Mouse (Mus musculus) CH12.LX (cell line): ENCODE results near the gene Sppl2a. TPM values are rescaled to one million over a fixed set of nuclear protein-coding genes. Genes with fewer than 3 reads are reported as not detected.

Source experiments
- DNase-seq: peaks from one replicate; pipeline ENCODE4 v3.0.0-alpha.2; 2013; ENCODE audit errors: extremely low read depth
- H3K27ac ChIP-seq: 2 replicates; pipeline ENCODE4 v1.5.1; 2012; ENCODE audit warnings: low read depth, mild to moderate bottlenecking, control low read depth, moderate library complexity; ENCODE audit not compliant: insufficient read depth
- H3K27me3 ChIP-seq: replicated peaks from 2 replicates; pipeline ENCODE3; 2012; ENCODE audit warnings: inconsistent platforms
- H3K36me3 ChIP-seq, 2 experiments: replicated peaks in 1 of 2; 2 replicates each; pipeline versions ENCODE3 to v1.6.1; 2012; ENCODE audit warnings: inconsistent platforms in 1 of 2, low read length in 1 of 2, mild to moderate bottlenecking in 1 of 2, mixed read lengths in 1 of 2, moderate library complexity in 1 of 2; ENCODE audit not compliant: control insufficient read depth in 1 of 2, insufficient read depth in 1 of 2
- H3K4me1 ChIP-seq, 2 experiments: 2 replicates each; pipeline ENCODE4 v1.6.1; 2012; ENCODE audit warnings: inconsistent platforms in 1 of 2, moderate library complexity in 1 of 2; ENCODE audit not compliant: insufficient read depth in 2 of 2, control insufficient read depth in 1 of 2
- H3K4me2 ChIP-seq: 2 replicates; pipeline ENCODE4 v1.6.1; 2012; ENCODE audit warnings: low read depth, mild to moderate bottlenecking, control low read depth; ENCODE audit not compliant: poor library complexity, insufficient read depth, severe bottlenecking
- H3K4me3 ChIP-seq, 3 experiments: fragments of 150-350 bp in 1 of 3; sonication (generic) in 1 of 3; replicated peaks in 1 of 3; 2 replicates each; pipeline versions ENCODE3 to v1.5.1; 2011 to 2012; ENCODE audit warnings: low read depth in 2 of 3, low read length in 2 of 3, mild to moderate bottlenecking in 2 of 3, moderate library complexity in 2 of 3, control low read depth in 1 of 3, improper control_type of control experiment in 1 of 3, inconsistent platforms in 1 of 3, mixed read lengths in 1 of 3; ENCODE audit not compliant: poor library complexity in 1 of 3
- H3K79me2 ChIP-seq: replicated peaks from 2 replicates; pipeline ENCODE4 v1.6.1; 2012; ENCODE audit warnings: mild to moderate bottlenecking, moderate library complexity; ENCODE audit not compliant: control insufficient read depth, poor library complexity, insufficient read depth, severe bottlenecking; ENCODE audit errors: extremely low read depth
- H3K9ac ChIP-seq: 2 replicates; pipeline ENCODE4 v1.6.1; 2012; ENCODE audit warnings: low read depth, mild to moderate bottlenecking, control low read depth, moderate library complexity; ENCODE audit not compliant: insufficient read depth
- H3K9me3 ChIP-seq: replicated peaks from 2 replicates; pipeline ENCODE3; 2012; ENCODE audit warnings: low read length, inconsistent platforms, mixed read lengths
- CHD1 ChIP-seq: IDR thresholded peaks from 2 replicates; pipeline ENCODE4 v1.6.1; 2012; ENCODE audit warnings: low read depth, low read length, improper control_type of control experiment, inconsistent platforms
- CHD2 ChIP-seq: IDR thresholded peaks from 2 replicates; pipeline ENCODE4 v1.6.1; 2011; ENCODE audit warnings: low read length, improper control_type of control experiment
- CTCF ChIP-seq, 2 experiments: IDR thresholded peaks in 1 of 2; conservative IDR thresholded peaks in 1 of 2; 2 replicates each; pipeline ENCODE4 v1.5.1; 2011 to 2012; ENCODE audit warnings: low read depth in 2 of 2, low read length in 2 of 2, improper control_type of control experiment in 1 of 2, inconsistent platforms in 1 of 2, mild to moderate bottlenecking in 1 of 2, moderate library complexity in 1 of 2
- E2F4 ChIP-seq: IDR thresholded peaks from 2 replicates; pipeline ENCODE4 v1.6.1; 2011; ENCODE audit warnings: low read depth, low read length, improper control_type of control experiment; ENCODE audit not compliant: insufficient replicate concordance
- ELF1 ChIP-seq: IDR thresholded peaks from 2 replicates; pipeline ENCODE4 v1.6.1; 2014; ENCODE audit warnings: low read depth, mild to moderate bottlenecking, inconsistent platforms, low read length, improper control_type of control experiment
- HCFC1 ChIP-seq: IDR thresholded peaks from 2 replicates; pipeline ENCODE4 v1.6.1; 2012; ENCODE audit warnings: low read depth, mild to moderate bottlenecking, inconsistent platforms, low read length, improper control_type of control experiment
- IRF4 ChIP-seq: IDR thresholded peaks from 2 replicates; pipeline ENCODE4 v1.6.1; 2014; ENCODE audit warnings: low read depth, mild to moderate bottlenecking, inconsistent platforms, low read length, improper control_type of control experiment
- JUN ChIP-seq: IDR thresholded peaks from 2 replicates; pipeline ENCODE4 v1.6.1; 2011; ENCODE audit warnings: low read depth, mild to moderate bottlenecking, low read length, improper control_type of control experiment, moderate library complexity; ENCODE audit not compliant: insufficient read depth
- MAFK ChIP-seq: IDR thresholded peaks from 2 replicates; pipeline ENCODE4 v1.6.1; 2011; ENCODE audit warnings: low read length, improper control_type of control experiment; ENCODE audit not compliant: insufficient replicate concordance
- MAX ChIP-seq: IDR thresholded peaks from 2 replicates; pipeline ENCODE4 v1.6.1; 2011; ENCODE audit warnings: low read length, improper control_type of control experiment
- MAZ ChIP-seq: IDR thresholded peaks from 2 replicates; pipeline ENCODE4 v1.6.1; 2012; ENCODE audit warnings: low read depth, mild to moderate bottlenecking, inconsistent platforms, low read length, improper control_type of control experiment, moderate library complexity
- POLR2A ChIP-seq: IDR thresholded peaks from 2 replicates; pipeline ENCODE4 v1.6.1; 2011; ENCODE audit warnings: low read depth, mild to moderate bottlenecking, improper control_type of control experiment, low read length
- POLR2AphosphoS2 ChIP-seq: IDR thresholded peaks from 2 replicates; pipeline ENCODE4 v1.6.1; 2011; ENCODE audit warnings: low read depth, low read length, improper control_type of control experiment
- RAD21 ChIP-seq: IDR thresholded peaks from 2 replicates; pipeline ENCODE4 v1.6.1; 2011; ENCODE audit warnings: low read depth, mild to moderate bottlenecking, low read length, improper control_type of control experiment, moderate library complexity
- SIN3A ChIP-seq: IDR thresholded peaks from 2 replicates; pipeline ENCODE4 v1.6.1; 2012; ENCODE audit warnings: low read length, improper control_type of control experiment, inconsistent platforms
- TBP ChIP-seq: conservative IDR thresholded peaks from 2 replicates; pipeline ENCODE4 v1.6.1; 2011; ENCODE audit warnings: low read depth, low read length, improper control_type of control experiment
- UBTF ChIP-seq: IDR thresholded peaks from 2 replicates; pipeline ENCODE4 v1.6.1; 2012; ENCODE audit warnings: low read depth, mild to moderate bottlenecking, inconsistent platforms, low read length, improper control_type of control experiment, moderate library complexity
- USF2 ChIP-seq: conservative IDR thresholded peaks from 2 replicates; pipeline ENCODE4 v1.6.1; 2011; ENCODE audit warnings: low read depth, low read length, improper control_type of control experiment
- ZC3H11A ChIP-seq: IDR thresholded peaks from 2 replicates; pipeline ENCODE4 v1.6.1; 2012; ENCODE audit warnings: low read depth, mild to moderate bottlenecking, inconsistent platforms, low read length, improper control_type of control experiment
- ZKSCAN1 ChIP-seq: IDR thresholded peaks from 2 replicates; pipeline ENCODE4 v1.6.1; 2012; ENCODE audit warnings: low read depth, inconsistent platforms, low read length, improper control_type of control experiment, borderline replicate concordance
- ZNF384 ChIP-seq: IDR thresholded peaks from 2 replicates; pipeline ENCODE4 v1.6.1; 2012; ENCODE audit warnings: low read depth, low read length, improper control_type of control experiment, inconsistent platforms
- dilution Hi-C: fragments of 300-500 bp; cut with MboI; formaldehyde crosslinking; loops from 2 replicates; pipeline ENCODE4 v1.14.3; 2020; ENCODE audit warnings: low sequenced_read_pairs; ENCODE audit not compliant: extremely low pct_unique_long_range_greater_than_20kb, extremely low pct_ligation_motif_present
- in situ Hi-C: fragments of 300-500 bp; cut with MboI; formaldehyde crosslinking; loops from 3 replicates; pipeline ENCODE4 v1.14.3; 2019; ENCODE audit warnings: low sequenced_read_pairs, low pct_ligation_motif_present, low pct_unique_long_range_greater_than_20kb, mixed read lengths
- polyA plus RNA-seq: library from polyadenylated mRNA; unstranded; fragments of >175 nt; gene quantifications from 2 replicates; pipeline ENCODE4 v1.2.1, GENCODE M21; 2012; ENCODE audit warnings: low read depth; ENCODE audit not compliant: insufficient read length
- total RNA-seq, 2 experiments: library from RNA; depleted of rRNA; stranded (reverse); fragments of 300-350 nt in 1 of 2; fragments of >200 nt in 1 of 2; gene quantifications; 2 replicates each; pipeline ENCODE4 v1.2.3; 2012 to 2014

Gene Sppl2a
- total and polyA plus RNA-seq, 3 experiments: 35.3 to 52.4 (median 37.4) TPM

DNA sequence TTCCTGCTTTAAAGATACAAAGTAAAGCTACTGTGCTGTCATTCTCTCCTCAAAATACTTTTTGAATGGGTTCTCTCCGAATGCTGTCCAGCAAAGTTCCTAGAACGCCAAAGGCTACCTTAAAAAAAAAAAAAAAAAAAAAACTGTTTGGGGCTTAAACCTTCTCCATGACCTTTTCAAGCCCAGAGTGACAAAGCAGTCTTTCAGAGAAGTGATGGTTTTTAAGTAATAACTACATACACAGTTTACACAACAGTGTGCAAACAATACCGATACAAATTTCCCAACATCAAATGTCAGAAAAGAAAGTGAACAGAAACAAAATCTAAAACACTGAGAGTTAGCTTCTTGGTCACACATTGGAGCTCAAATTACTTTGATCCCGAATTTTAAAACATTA is 1.3 kb downstream of the Sppl2a start:
- no peak for DNase-seq
- Histone ChIP-seq H3K4me3 (peak overlapping the region in 2 of 3 experiments; percentile 75 to 81), H3K9ac (peak overlapping the region; percentile 85; the same call in 1 of the 2 replicates), H3K36me3 (peaks cover 8 to 29% of the 10 kb centered on the region in 2 experiments), H3K27ac (no peak overlapping the region), H3K79me2 (peaks cover 10% of the 10 kb centered on the region), H3K4me1 (peaks cover 3 to 35% of the 10 kb centered on the region in 2 experiments; a peak in 3 of 4 replicates), H3K4me2 (peak overlapping the region; percentile 51; the same call in 1 of the 2 replicates), H3K9me3 (no peaks in the 10 kb centered on the region), H3K27me3 (no peaks in the 10 kb centered on the region)
- dilution Hi-C loops: no loop called here
- in situ Hi-C loops: no loop called here
- TF ChIP-seq ZNF384 (peak; percentile 56), POLR2AphosphoS2 (no peak), JUN (no peak), HCFC1 (no peak)

DNA sequence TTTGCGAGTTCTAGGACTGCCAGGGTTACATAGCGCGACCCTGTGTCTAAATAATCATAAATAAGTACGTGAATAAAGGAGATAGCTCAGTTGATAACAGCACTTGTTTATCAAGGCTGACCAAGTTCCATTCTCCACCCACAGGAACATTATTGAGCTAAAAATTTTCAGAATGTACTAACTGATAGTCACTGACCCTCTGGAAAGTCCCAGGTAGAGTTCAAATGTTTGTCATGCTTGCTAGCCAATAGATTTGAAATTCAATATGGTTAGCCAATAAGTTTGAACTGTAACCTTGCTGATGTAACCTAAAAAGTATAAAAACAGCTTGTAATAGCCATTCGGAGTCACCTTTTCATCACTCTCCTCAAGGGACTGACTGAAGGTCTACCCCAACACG is 4.4 kb downstream of the Sppl2a start:
- H3K4me1 ChIP-seq: peaks cover 2 to 26% of the 10 kb centered on the region in 2 experiments; a peak in 3 of 4 replicates
- no peaks in the 10 kb centered on the region for H3K9me3 ChIP-seq
- dilution Hi-C loops (no loop called here), in situ Hi-C loops (loop anchor here (10.0 kb wide), 1 partner anchor 66 kb away; no protein-coding TSS in a partner anchor)
- H3K9ac ChIP-seq: no peak overlapping the region
- no peaks in the 10 kb centered on the region for H3K27me3 ChIP-seq
- peaks cover 28 to 52% of the 10 kb centered on the region in 2 experiments for H3K36me3 ChIP-seq
- H3K79me2 ChIP-seq: peaks cover 10% of the 10 kb centered on the region
- TF ChIP-seq IRF4 (no peak), HCFC1 (no peak), RAD21 (no peak), ELF1 (no peak), MAX (no peak), SIN3A (no peak), MAFK (no peak), ZC3H11A (no peak), E2F4 (no peak), MAZ (no peak), CHD2 (no peak), ZKSCAN1 (no peak), USF2 (no peak), CTCF (conservative IDR thresholded peaks at IDR 0.05 in 1 of 2, IDR thresholded peaks at IDR 0.05 in 1 of 2; ENCODE audit: low read depth in 2 of 2, low read length in 2 of 2) (no peak), JUN (no peak), POLR2A (no peak), CHD1 (no peak), TBP (no peak), UBTF (no peak)
- TF ChIP-seq, all 38 proteins: peak for 0
- no peak for DNase-seq
- no peak overlapping the region for H3K4me3 ChIP-seq
- H3K27ac ChIP-seq: no peak overlapping the region
- no peak overlapping the region for H3K4me2 ChIP-seq
